Mouse (Mus musculus) heart, embryonic 11.5 days (tissue): ENCODE data around the gene Gm20388. TPM values are rescaled to one million over a fixed set of nuclear protein-coding genes. Genes with fewer than 3 reads are reported as not detected.

ENCODE experiments used
- ATAC-seq: fragments of 200-750 bp; cut with Nextera tagmentation; replicated peaks from 2 replicates; pipeline ENCODE4 v1.8.0; 2017; ENCODE audit warnings: moderate library complexity; ENCODE audit not compliant: insufficient number of reproducible peaks, low FRiP score, low TSS enrichment
- H3K27ac ChIP-seq: fragments of 300-500 bp; sonication (generic); 2 replicates; pipeline ENCODE4 v1.5.1; 2014; ENCODE audit warnings: mild to moderate bottlenecking, low read depth, low read length
- H3K27me3 ChIP-seq: fragments of 300-500 bp; sonication (generic); 2 replicates; pipeline ENCODE4 v1.6.1; 2014; ENCODE audit warnings: mild to moderate bottlenecking, low read length, mixed read lengths; ENCODE audit not compliant: control insufficient read depth, insufficient read depth
- H3K36me3 ChIP-seq: fragments of 300-500 bp; sonication (generic); 2 replicates; pipeline ENCODE4 v1.6.1; 2014; ENCODE audit warnings: mild to moderate bottlenecking, low read length, moderate library complexity, mixed read lengths; ENCODE audit not compliant: control insufficient read depth, insufficient read depth
- H3K4me1 ChIP-seq: fragments of 300-500 bp; sonication (generic); 2 replicates; pipeline ENCODE4 v1.6.1; 2014; ENCODE audit warnings: low read length; ENCODE audit not compliant: control insufficient read depth, insufficient read depth
- H3K4me2 ChIP-seq: fragments of 300-500 bp; sonication (generic); 2 replicates; pipeline ENCODE4 v1.6.1; 2014; ENCODE audit warnings: mild to moderate bottlenecking, moderate library complexity
- H3K4me3 ChIP-seq: fragments of 300-500 bp; sonication (generic); 2 replicates; pipeline ENCODE4 v1.5.1; 2014; ENCODE audit warnings: low read depth, low read length
- H3K9ac ChIP-seq: fragments of 300-500 bp; sonication (generic); 2 replicates; pipeline ENCODE4 v1.6.1; 2014; ENCODE audit warnings: mild to moderate bottlenecking, low read depth, low read length, moderate library complexity
- H3K9me3 ChIP-seq: fragments of 300-500 bp; sonication (generic); replicated peaks from 2 replicates; pipeline ENCODE4 v1.6.1; 2016; ENCODE audit warnings: low read length; ENCODE audit not compliant: control insufficient read depth
- WGBS: fragments of 180-500 bp; shearing (Covaris S2); extraction: QIAGEN DNeasy Blood & Tissue Kit; methylation state at CpG from one replicate; pipeline ENCODE4 v1.1.7; 2014; ENCODE audit not compliant: insufficient replicate concordance; 5-methylcytosine and 5-hydroxymethylcytosine counted together
- polyA plus RNA-seq: library from polyadenylated mRNA; unstranded; fragments of >200 nt; fragmentation: Nextera tagmentation; extraction: Ambion mirVana; gene quantifications from 2 replicates; pipeline ENCODE4 v1.2.1, GENCODE M21; 2014

Gene Gm20388
- polyA plus RNA-seq, 1 experiment from 2014 or later: 6.4 TPM

GRCm38 (mm10) chr8:122561199-122561598 is 2650.6 kb downstream of the Gm20388 start:
- Histone ChIP-seq H3K36me3 (no peaks in the 10 kb centered on the region), H3K4me2 (no peak overlapping the region), H3K4me1 (peaks cover 18% of the 10 kb centered on the region; the same call in 1 of the 2 replicates), H3K9ac (no peak overlapping the region), H3K27me3 (no peaks in the 10 kb centered on the region), H3K9me3 (no peaks in the 10 kb centered on the region), H3K27ac (no peak overlapping the region), H3K4me3 (no peak overlapping the region)
- WGBS: 78% methylated on average over 5 of the region's 5 CpGs
- no peak for ATAC-seq

- ATAC-seq: no peak
- Histone ChIP-seq H3K9me3 (no peaks in the 10 kb centered on the region), H3K36me3 (no peaks in the 10 kb centered on the region), H3K9ac (no peak overlapping the region), H3K4me3 (no peak overlapping the region), H3K4me2 (no peak overlapping the region), H3K4me1 (peaks cover 23% of the 10 kb centered on the region), H3K27me3 (no peaks in the 10 kb centered on the region), H3K27ac (no peak overlapping the region)
- 79% methylated on average over 25 of the region's 25 CpGs for WGBS
These were observed 2654.0 kb downstream of the Gm20388 start for GRCm38 (mm10) chr8:122564363-122565352.

GRCm38 (mm10) chr8:122566766-122567165 is 2656.1 kb downstream of the Gm20388 start:
- no peak for ATAC-seq
- H3K27ac ChIP-seq: peak overlapping the region; percentile 94
- H3K27me3 ChIP-seq: no peaks in the 10 kb centered on the region
- H3K4me1 ChIP-seq: peaks cover 24% of the 10 kb centered on the region
- H3K4me3 ChIP-seq: peak overlapping the region; percentile 93
- H3K4me2 ChIP-seq: peak overlapping the region; percentile 88
- peaks cover 19% of the 10 kb centered on the region for H3K36me3 ChIP-seq
- WGBS: 33% methylated on average over 6 of the region's 6 CpGs
- H3K9ac ChIP-seq: peak overlapping the region; percentile 96
- H3K9me3 ChIP-seq: no peaks in the 10 kb centered on the region

- peak within 1 kb of the TSS; percentile 93 for H3K4me3 ChIP-seq
- peak within 1 kb of the TSS; percentile 88 for H3K4me2 ChIP-seq
- under 1% methylated on average over 62 of the region's 62 CpGs for WGBS
- peak within 1 kb of the TSS; percentile 94 for H3K27ac ChIP-seq
- peaks cover 26% of the 10 kb centered on the region for H3K36me3 ChIP-seq
- H3K9ac ChIP-seq: peak within 1 kb of the TSS; percentile 96
- peak; percentile 94 for ATAC-seq
- H3K27me3 ChIP-seq: no peaks in the 10 kb centered on the region
- peaks cover 24% of the 10 kb centered on the region for H3K4me1 ChIP-seq
- H3K9me3 ChIP-seq: no peaks in the 10 kb centered on the region
These were observed 2656.9 kb downstream of the Gm20388 start, which contains the start of gene Cdt1 for GRCm38 (mm10) chr8:122567361-122568108. Gene Cdt1 (plus strand): TSS chr8:122568015.

- peak; percentile 4 for ATAC-seq
- Histone ChIP-seq H3K27ac (peak overlapping the region; percentile 94), H3K9me3 (no peaks in the 10 kb centered on the region), H3K4me3 (peak overlapping the region; percentile 93), H3K9ac (peak overlapping the region; percentile 96), H3K27me3 (no peaks in the 10 kb centered on the region), H3K4me1 (peaks cover 24% of the 10 kb centered on the region), H3K4me2 (peak overlapping the region; percentile 88), H3K36me3 (peaks cover 31% of the 10 kb centered on the region)
- WGBS: 0% methylated on average over 34 of the region's 34 CpGs
These were observed 2657.5 kb downstream of the Gm20388 start for GRCm38 (mm10) chr8:122568109-122568504.

GRCm38 (mm10) chr8:122568881-122569309 is 2658.3 kb downstream of the Gm20388 start:
- Histone ChIP-seq H3K27me3 (no peaks in the 10 kb centered on the region), H3K27ac (no peak overlapping the region), H3K9me3 (no peaks in the 10 kb centered on the region), H3K9ac (peak overlapping the region; percentile 96), H3K4me3 (peak overlapping the region; percentile 93), H3K36me3 (peaks cover 32% of the 10 kb centered on the region), H3K4me2 (peak overlapping the region; percentile 88), H3K4me1 (peaks cover 28% of the 10 kb centered on the region)
- WGBS: 26% methylated on average over 10 of the region's 10 CpGs
- no peak for ATAC-seq

- Histone ChIP-seq H3K4me3 (peak overlapping the region; percentile 93), H3K4me1 (peaks cover 30% of the 10 kb centered on the region), H3K4me2 (peak overlapping the region; percentile 88), H3K27ac (no peak overlapping the region), H3K9me3 (no peaks in the 10 kb centered on the region), H3K9ac (peak overlapping the region; percentile 96), H3K27me3 (no peaks in the 10 kb centered on the region), H3K36me3 (peaks cover 34% of the 10 kb centered on the region)
- no peak for ATAC-seq
- 66% methylated on average over 9 of the region's 9 CpGs for WGBS
These were observed 2658.7 kb downstream of the Gm20388 start for GRCm38 (mm10) chr8:122569329-122569728.

GRCm38 (mm10) chr8:122569996-122570395 is 2659.4 kb downstream of the Gm20388 start:
- peaks cover 34% of the 10 kb centered on the region for H3K36me3 ChIP-seq
- no peak overlapping the region for H3K27ac ChIP-seq
- no peak overlapping the region; the same call in 1 of the 2 replicates for H3K4me3 ChIP-seq
- WGBS: 95% methylated on average over 16 of the region's 16 CpGs
- no peak for ATAC-seq
- H3K9ac ChIP-seq: no peak overlapping the region
- H3K27me3 ChIP-seq: no peaks in the 10 kb centered on the region
- peak overlapping the region; percentile 88 for H3K4me2 ChIP-seq
- H3K4me1 ChIP-seq: peaks cover 37% of the 10 kb centered on the region
- no peaks in the 10 kb centered on the region for H3K9me3 ChIP-seq
